Mouse (Mus musculus): ENCODE measurements around the gene Rnpep. TPM values are rescaled to one million over a fixed set of nuclear protein-coding genes. Genes with fewer than 3 reads are reported as not detected.

Rnpep gene
- 72.6 and 78.7 TPM in 2 replicates for total RNA-seq (2012; rRNA removed)
- 73.8 and 77.1 TPM in 2 replicates for total RNA-seq (2014; rRNA removed)
- 118 and 123 TPM in 2 replicates for polyA plus RNA-seq (2012; ENCODE audit: insufficient read length, low read depth)

DNA sequence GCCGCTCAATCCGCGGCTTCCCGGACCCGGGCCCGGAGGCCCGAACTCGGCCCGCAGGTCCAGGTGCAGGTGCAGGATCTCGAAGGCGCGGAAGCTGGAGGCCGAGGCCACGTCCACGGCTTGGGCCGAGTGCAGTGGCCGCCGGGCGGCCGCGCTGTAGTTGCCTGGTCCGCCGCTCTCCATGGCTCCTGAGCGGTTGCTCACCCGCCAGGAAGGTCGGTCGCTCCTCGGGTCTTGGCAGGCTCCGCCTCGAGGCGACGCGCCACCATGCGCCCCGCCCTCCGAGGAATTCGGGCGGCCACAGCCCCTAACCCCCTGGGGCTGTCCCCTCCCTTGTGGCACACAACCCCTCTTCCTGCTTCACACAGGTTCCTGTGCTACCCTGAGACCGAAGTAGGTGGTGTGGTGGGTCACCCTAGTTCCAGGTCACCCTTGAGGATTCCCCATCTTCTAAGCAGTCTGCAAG, at the start of gene Rnpep:
Rnpep (minus strand) TSS at position 259 of the 466 bp plus-strand sequence.
- Histone ChIP-seq H3K4me3 (replicated peaks in 1 of 3; ENCODE audit: low read depth in 2 of 3, low read length in 2 of 3, poor library complexity in 1 of 3) (peak within 1 kb of the TSS; percentile 72 to 93 (median 91)), H3K36me3 (replicated peaks in 1 of 2; ENCODE audit: control insufficient read depth in 1 of 2, insufficient read depth in 1 of 2, low read length in 1 of 2) (peaks cover 2 to 24% of the 10 kb centered on the region in 2 experiments), H3K9ac (ENCODE audit: insufficient read depth, low read depth) (peak within 1 kb of the TSS; percentile 92), H3K9me3 (replicated peaks; ENCODE audit: low read length) (no peaks in the 10 kb centered on the region), H3K27ac (ENCODE audit: insufficient read depth, low read depth) (peak within 1 kb of the TSS; percentile 42), H3K4me1 (ENCODE audit: control insufficient read depth in 1 of 2, insufficient read depth in 2 of 2) (peaks cover 3 to 30% of the 10 kb centered on the region in 2 experiments; a peak in 3 of 4 replicates), H3K4me2 (ENCODE audit: insufficient read depth, low read depth, poor library complexity, severe bottlenecking) (peak within 1 kb of the TSS; percentile 63), H3K27me3 (replicated peaks) (no peaks in the 10 kb centered on the region), H3K79me2 (replicated peaks; ENCODE audit: control insufficient read depth, extremely low read depth, insufficient read depth, poor library complexity, severe bottlenecking) (peaks cover 33% of the 10 kb centered on the region)
- dilution Hi-C loops (cut with MboI; ENCODE audit: extremely low pct_ligation_motif_present, extremely low pct_unique_long_range_greater_than_20kb, low sequenced_read_pairs), result no loop called here
- peak; percentile 71 for DNase-seq (ENCODE audit: extremely low read depth)
- in situ Hi-C loops (cut with MboI; ENCODE audit: low pct_ligation_motif_present, low pct_unique_long_range_greater_than_20kb, low sequenced_read_pairs), result no loop called here
- TF ChIP-seq TBP (conservative IDR thresholded peaks at IDR 0.05; ENCODE audit: low read depth, low read length) (0 out of 2 replicates have a peak, but pooled peaks have one; percentile 31), UBTF (IDR thresholded peaks at IDR 0.05; ENCODE audit: low read depth, low read length) (peak; percentile 94), RCOR1 (conservative IDR thresholded peaks at IDR 0.05; ENCODE audit: low read depth, low read length) (no peak), NELFE (IDR thresholded peaks at IDR 0.05; ENCODE audit: low read depth, low read length) (peak; percentile 73; the same call in 1 of the 2 replicates), ZMIZ1 (IDR thresholded peaks at IDR 0.05; ENCODE audit: low read depth, low read length) (peak; percentile 64; the same call in 1 of the 2 replicates), CTCF (conservative IDR thresholded peaks at IDR 0.05 in 1 of 2, IDR thresholded peaks at IDR 0.05 in 1 of 2; ENCODE audit: low read depth in 2 of 2, low read length in 2 of 2) (no peak), ELF1 (IDR thresholded peaks at IDR 0.05; ENCODE audit: low read depth, low read length) (peak; percentile 68), POLR2A (IDR thresholded peaks at IDR 0.05; ENCODE audit: low read depth, low read length) (peak; percentile 91), SIN3A (IDR thresholded peaks at IDR 0.05; ENCODE audit: low read length) (0 out of 2 replicates have a peak, but pooled peaks have one; percentile 24), RAD21 (IDR thresholded peaks at IDR 0.05; ENCODE audit: low read depth, low read length) (no peak), USF1 (IDR thresholded peaks at IDR 0.05; ENCODE audit: low read depth, low read length) (no peak), TCF12 (IDR thresholded peaks at IDR 0.05; ENCODE audit: low read depth, low read length) (peak; percentile 60; the same call in 1 of the 2 replicates)

DNA sequence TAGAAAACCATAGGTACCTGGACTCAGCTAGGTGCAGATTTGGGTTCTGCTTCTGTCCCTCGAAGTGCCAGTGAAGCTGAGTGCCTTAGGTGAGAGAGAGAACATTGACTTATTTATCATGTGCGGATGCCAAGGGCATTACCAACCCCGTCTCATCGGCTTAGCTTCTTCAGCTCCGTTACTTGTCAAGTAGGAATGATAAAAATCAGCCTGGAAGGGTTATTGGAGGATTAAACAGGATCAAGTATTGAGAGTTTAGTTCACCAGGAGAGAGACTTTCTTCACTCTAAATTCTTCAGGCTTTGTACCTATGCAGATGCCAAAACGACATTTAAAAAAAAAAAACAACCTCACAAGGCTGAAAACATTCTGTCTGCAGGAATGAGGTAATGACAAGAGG, 46.7 kb upstream of the Rnpep start:
- dilution Hi-C loops (cut with MboI; ENCODE audit: extremely low pct_ligation_motif_present, extremely low pct_unique_long_range_greater_than_20kb, low sequenced_read_pairs), result no loop called here
- in situ Hi-C loops (cut with MboI; ENCODE audit: low pct_ligation_motif_present, low pct_unique_long_range_greater_than_20kb, low sequenced_read_pairs), result no loop called here
- Histone ChIP-seq H3K36me3 (replicated peaks in 1 of 2; ENCODE audit: control insufficient read depth in 1 of 2, insufficient read depth in 1 of 2, low read length in 1 of 2) (no peaks in the 10 kb centered on the region), H3K9ac (ENCODE audit: insufficient read depth, low read depth) (no peak overlapping the region), H3K27ac (ENCODE audit: insufficient read depth, low read depth) (no peak overlapping the region), H3K9me3 (replicated peaks; ENCODE audit: low read length) (no peaks in the 10 kb centered on the region), H3K4me1 (ENCODE audit: control insufficient read depth in 1 of 2, insufficient read depth in 2 of 2) (peaks cover 0 to 7% of the 10 kb centered on the region in 2 experiments; a peak in 2 of 4 replicates), H3K4me3 (replicated peaks in 1 of 3; ENCODE audit: low read depth in 2 of 3, low read length in 2 of 3, poor library complexity in 1 of 3) (no peak overlapping the region), H3K27me3 (replicated peaks) (peaks cover 22% of the 10 kb centered on the region), H3K79me2 (replicated peaks; ENCODE audit: control insufficient read depth, extremely low read depth, insufficient read depth, poor library complexity, severe bottlenecking) (no peaks in the 10 kb centered on the region), H3K4me2 (ENCODE audit: insufficient read depth, low read depth, poor library complexity, severe bottlenecking) (no peak overlapping the region)
- no peak for TF ChIP-seq CHD2 (IDR thresholded peaks at IDR 0.05; ENCODE audit: low read length)
- no peak for TF ChIP-seq CTCF (conservative IDR thresholded peaks at IDR 0.05 in 1 of 2, IDR thresholded peaks at IDR 0.05 in 1 of 2; ENCODE audit: low read depth in 2 of 2, low read length in 2 of 2)
- TF ChIP-seq ZMIZ1 (IDR thresholded peaks at IDR 0.05; ENCODE audit: low read depth, low read length), result no peak
- TF ChIP-seq POLR2AphosphoS2 (IDR thresholded peaks at IDR 0.05; ENCODE audit: low read depth, low read length), result no peak
- no peak for TF ChIP-seq MEF2A (IDR thresholded peaks at IDR 0.05; ENCODE audit: borderline replicate concordance, low read depth, low read length)
- no peak for TF ChIP-seq EP300 (IDR thresholded peaks at IDR 0.05; ENCODE audit: low read length)
- no peak for TF ChIP-seq UBTF (IDR thresholded peaks at IDR 0.05; ENCODE audit: low read depth, low read length)
- TF ChIP-seq JUN (IDR thresholded peaks at IDR 0.05; ENCODE audit: insufficient read depth, low read depth, low read length), result no peak
- no peak for TF ChIP-seq USF2 (conservative IDR thresholded peaks at IDR 0.05; ENCODE audit: low read depth, low read length)
- DNase-seq (ENCODE audit: extremely low read depth), result no peak

Measured in CH12.LX (cell line).